Mouse (Mus musculus): ENCODE results near the gene Gpat3.

The Gpat3 gene

DNA sequence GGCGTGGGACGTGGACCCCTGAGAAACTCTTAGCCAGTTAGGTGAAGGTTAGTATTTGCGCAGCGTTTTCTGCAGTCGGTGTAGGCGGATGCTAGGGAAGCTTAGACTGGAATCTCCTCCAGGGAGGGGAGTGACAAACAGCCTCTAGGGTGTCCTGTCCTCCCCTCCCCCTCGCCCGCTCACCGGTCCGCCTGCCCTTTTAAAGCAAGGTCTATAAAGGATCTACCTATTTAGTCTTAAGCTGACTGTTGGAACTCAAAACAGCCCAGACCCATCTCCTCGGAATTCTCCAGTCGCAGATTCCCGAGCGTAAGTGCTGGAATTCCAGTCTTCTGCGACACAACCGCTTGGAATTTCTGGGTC lies at the start of gene Gpat3:
TSS of gene Gpat3 (plus strand) at position 229 of the 363 bp plus-strand sequence.
- in situ Hi-C loops (cut with MboI; ENCODE audit: low sequenced_read_pairs) = no loop called here

- in situ Hi-C loops (cut with MboI; ENCODE audit: low sequenced_read_pairs) = loop anchor here (25.0 kb wide), 1 partner anchor 236 kb away; the partner anchor contains the start of gene Plac8
These were observed 47.2 kb upstream of the Gpat3 start, which contains the start of the genes Helq and Mrps18c for GRCm38 (mm10) chr5:100798165-100798860. TSS of gene Helq (minus strand) at chr5:100798598. TSS of gene Mrps18c (plus strand) at chr5:100798627.

DNA sequence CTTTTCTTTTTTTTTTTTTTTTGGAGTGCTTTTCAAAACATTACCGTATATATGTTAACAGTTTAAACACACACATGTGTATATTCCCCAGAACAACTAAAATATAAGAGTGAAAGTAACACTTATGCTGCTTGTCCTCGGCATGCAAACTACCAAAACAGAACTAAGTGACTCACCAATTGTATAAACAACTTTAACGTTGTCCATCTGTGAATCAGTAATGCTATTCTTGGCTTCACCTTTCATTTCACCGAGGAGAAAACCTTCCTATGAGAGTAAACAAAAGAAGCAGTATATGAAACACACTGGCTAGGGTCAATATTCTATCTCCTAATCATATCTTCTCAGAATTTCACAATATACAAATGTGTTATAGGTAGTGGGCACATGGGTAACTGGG lies 27.2 kb upstream of the Gpat3 start:
- in situ Hi-C loops (cut with MboI; ENCODE audit: low sequenced_read_pairs) = no loop called here

DNA sequence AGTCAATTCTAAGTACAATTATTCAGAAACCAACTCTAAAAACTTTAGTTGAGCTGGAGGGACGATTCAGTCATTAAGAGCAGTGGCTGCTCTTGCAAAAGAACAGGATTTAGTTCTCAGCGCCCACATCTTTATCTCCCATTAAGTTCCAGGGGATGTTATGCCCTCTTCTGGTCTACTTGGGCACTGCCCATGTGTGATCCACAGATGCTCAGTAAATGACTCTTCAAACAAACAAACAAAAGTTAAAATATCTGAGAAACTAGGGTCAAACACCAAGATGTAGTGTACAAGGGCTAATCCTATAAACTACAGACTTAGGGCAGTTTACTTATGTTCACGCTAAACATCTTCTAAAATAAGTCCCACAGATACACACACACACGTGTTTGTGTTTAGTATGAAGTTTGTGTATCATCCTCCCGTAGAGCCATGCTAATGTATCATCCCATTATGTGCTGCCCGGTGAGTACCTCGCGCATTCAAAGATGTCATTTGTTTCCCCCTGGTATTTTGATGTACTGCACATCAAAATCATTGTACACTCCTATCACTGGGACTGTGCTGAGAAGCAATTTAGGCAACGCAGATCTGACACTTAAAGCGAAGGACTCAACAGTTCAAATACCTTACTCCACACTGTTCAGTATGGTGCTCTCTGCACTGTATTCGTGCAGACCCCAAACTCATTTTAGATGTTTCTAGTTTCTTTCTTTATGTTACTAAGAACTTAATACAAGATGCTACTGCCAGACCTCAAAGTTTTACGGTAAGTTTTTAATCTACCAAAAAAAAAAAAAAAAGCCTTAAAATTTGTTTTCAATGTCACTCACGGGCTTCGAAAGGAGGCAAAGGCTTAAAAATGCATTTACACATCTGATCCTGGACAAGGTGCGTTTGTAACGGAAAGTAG lies 25.7 kb upstream of the Gpat3 start:
- in situ Hi-C loops (cut with MboI; ENCODE audit: low sequenced_read_pairs) = loop anchor here (5.0 kb wide), 1 partner anchor 92 kb away; no protein-coding TSS in a partner anchor

GRCm38 (mm10) chr5:100820483-100821184 lies 24.9 kb upstream of the Gpat3 start, which contains the start of gene Abraxas1:
TSS of gene Abraxas1 (minus strand) at chr5:100820965.
- in situ Hi-C loops (cut with MboI; ENCODE audit: low sequenced_read_pairs) = loop anchor here (5.0 kb wide), 1 partner anchor 92 kb away; no protein-coding TSS in a partner anchor

GRCm38 (mm10) chr5:100821375-100821774 lies 24.1 kb upstream of the Gpat3 start:
- in situ Hi-C loops (cut with MboI; ENCODE audit: low sequenced_read_pairs) = loop anchor here (5.0 kb wide), 1 partner anchor 91 kb away; no protein-coding TSS in a partner anchor

DNA sequence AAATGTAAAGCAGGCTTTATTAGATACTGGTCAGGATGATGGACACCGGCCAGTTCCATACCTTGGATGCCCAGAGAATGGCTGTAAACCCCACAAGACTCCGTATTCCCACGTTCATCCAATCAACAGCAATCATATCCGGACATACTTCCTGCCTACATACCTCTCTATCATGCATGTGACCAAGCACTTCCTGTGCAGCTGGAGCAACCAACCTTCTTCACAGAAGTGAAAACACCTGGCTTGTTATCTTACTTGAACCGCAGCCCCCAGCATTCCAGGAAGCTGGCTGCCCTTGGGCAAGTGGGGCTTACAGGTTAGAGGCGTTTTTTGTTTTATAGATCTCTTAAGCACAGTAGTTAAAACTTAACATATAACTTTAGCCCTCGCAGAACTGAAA lies 22.7 kb upstream of the Gpat3 start:
- in situ Hi-C loops (cut with MboI; ENCODE audit: low sequenced_read_pairs) = loop anchor here (5.0 kb wide), 1 partner anchor 89 kb away; no protein-coding TSS in a partner anchor

DNA sequence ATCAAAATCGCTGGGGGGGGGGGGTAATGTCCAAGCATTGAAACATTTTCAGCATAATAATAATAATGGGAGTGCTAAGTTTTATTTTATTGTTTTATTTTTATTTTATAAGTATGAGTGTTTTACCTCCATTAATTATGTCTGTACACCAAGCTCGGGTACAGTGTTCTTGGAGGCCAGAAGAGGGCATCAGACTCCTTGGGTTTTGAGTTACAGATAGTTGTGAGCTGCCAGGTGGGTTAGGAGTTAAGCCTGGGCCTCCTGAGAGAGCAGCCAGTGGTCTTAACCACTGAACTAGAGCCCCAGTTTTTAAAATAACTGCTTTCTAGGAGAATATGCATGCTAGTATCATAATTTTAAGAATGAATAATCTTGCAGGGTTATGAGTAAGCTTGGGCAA lies 19.5 kb upstream of the Gpat3 start:
- in situ Hi-C loops (cut with MboI; ENCODE audit: low sequenced_read_pairs) = no loop called here

DNA sequence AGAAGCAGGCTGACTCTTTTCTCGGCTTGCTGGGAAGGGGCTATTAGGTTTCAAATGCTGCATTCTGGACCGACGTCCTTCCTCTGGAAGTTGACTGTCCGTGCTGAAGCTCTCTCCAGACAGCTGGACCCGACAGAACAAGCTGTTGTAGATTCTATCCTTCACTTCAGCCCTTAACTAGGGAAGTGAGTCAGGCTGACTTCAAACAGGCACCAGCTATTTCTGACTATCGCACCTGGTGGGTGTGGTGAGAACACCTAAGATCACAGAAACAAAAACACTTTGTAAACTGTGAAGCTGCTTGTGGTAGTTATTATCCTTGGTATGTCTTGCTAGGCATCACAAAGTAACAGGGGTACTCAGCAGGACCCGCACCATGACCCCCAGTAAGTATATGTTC lies 19.0 kb upstream of the Gpat3 start:
- in situ Hi-C loops (cut with MboI; ENCODE audit: low sequenced_read_pairs) = no loop called here

- in situ Hi-C loops (cut with MboI; ENCODE audit: low sequenced_read_pairs) = no loop called here
These were observed 16.8 kb upstream of the Gpat3 start for GRCm38 (mm10) chr5:100828701-100829100.

DNA sequence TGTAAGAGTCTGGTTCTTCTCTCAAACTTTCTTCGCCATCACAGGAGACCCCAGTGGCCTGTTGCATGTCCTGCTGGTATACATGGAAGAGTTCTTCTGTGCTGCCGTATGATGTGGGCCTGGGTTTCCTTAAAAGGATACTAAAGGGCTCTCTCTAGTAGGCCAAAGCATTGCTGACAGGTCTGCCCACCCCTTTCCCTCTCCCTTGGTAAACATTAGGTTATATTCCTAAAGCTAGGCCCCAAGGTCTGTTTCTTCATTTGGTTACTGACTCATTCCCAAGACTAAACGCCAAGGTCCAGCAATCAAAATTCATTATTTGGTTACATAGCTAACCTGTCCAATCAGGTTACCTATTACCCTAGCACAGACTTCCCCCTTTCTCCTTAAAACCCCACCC lies 12.8 kb upstream of the Gpat3 start:
- in situ Hi-C loops (cut with MboI; ENCODE audit: low sequenced_read_pairs) = no loop called here

- in situ Hi-C loops (cut with MboI; ENCODE audit: low sequenced_read_pairs) = no loop called here
These were observed 11.7 kb upstream of the Gpat3 start for GRCm38 (mm10) chr5:100833841-100834240.

GRCm38 (mm10) chr5:100835862-100836538 lies 9.5 kb upstream of the Gpat3 start:
- in situ Hi-C loops (cut with MboI; ENCODE audit: low sequenced_read_pairs) = no loop called here

DNA sequence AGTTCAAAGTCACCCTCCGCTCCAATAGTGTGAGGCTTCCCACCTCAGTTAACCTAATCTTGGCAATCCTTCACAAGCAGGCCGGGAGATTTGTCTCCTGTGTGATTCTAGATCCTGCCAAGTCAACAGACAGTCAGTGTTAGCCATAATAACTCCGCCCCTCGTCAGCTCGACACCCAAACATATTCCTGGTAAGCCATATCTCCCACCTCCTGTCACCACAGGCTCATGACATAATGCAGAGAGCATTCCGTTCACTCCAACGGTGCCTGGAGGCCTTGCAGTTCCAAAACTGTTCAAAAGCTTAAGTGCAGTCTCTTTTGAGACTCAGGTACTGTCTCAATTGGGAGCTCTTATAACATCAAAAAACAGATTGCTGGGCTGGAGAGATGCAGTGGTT lies 7.6 kb upstream of the Gpat3 start:
- in situ Hi-C loops (cut with MboI; ENCODE audit: low sequenced_read_pairs) = no loop called here

- in situ Hi-C loops (cut with MboI; ENCODE audit: low sequenced_read_pairs) = no loop called here
These were observed 1.0 kb upstream of the Gpat3 start for GRCm38 (mm10) chr5:100844485-100844884.

- in situ Hi-C loops (cut with MboI; ENCODE audit: low sequenced_read_pairs) = no loop called here
These were observed 510 bp downstream of the Gpat3 start for GRCm38 (mm10) chr5:100845848-100846598.

- in situ Hi-C loops (cut with MboI; ENCODE audit: low sequenced_read_pairs) = no loop called here
These were observed 1.0 kb downstream of the Gpat3 start for GRCm38 (mm10) chr5:100846599-100846920.

GRCm38 (mm10) chr5:100847143-100847542 lies 1.6 kb downstream of the Gpat3 start:
- in situ Hi-C loops (cut with MboI; ENCODE audit: low sequenced_read_pairs) = no loop called here

DNA sequence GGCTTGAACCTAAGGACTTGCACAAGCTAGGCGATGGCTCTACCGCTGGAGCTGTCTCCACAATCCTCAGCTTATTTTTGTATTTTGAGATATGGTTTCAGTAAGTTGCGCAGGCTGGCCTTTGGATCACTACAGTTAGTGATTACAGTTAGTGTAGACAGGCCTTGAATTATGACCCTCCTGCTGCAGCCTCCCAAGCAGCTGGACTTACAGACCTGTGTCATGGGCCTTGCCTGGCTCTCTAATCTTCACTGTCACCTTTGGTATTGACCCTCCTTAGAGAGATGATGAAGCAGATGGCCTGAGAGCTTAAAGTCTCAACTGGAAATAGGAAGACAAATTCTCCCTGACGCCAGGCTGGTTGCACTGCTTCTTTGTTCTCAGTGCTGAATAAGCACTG lies 8.4 kb downstream of the Gpat3 start:
- in situ Hi-C loops (cut with MboI; ENCODE audit: low sequenced_read_pairs) = no loop called here

GRCm38 (mm10) chr5:100856552-100856951 lies 11.0 kb downstream of the Gpat3 start:
- in situ Hi-C loops (cut with MboI; ENCODE audit: low sequenced_read_pairs) = no loop called here

All from CH12F3 (cell line).